Mouse (Mus musculus): ENCODE results near the gene Espn. TPM values are rescaled to one million over a fixed set of nuclear protein-coding genes. Genes with fewer than 3 reads are reported as not detected.

The Espn gene
- polyA plus RNA-seq, 1 experiment, result 19.3 TPM

- TF ChIP-seq EP300 (IDR thresholded peaks at IDR 0.05; ENCODE audit: insufficient read depth, low read depth, low read length), result peak; percentile 95
- no peak for TF ChIP-seq CTCF (IDR thresholded peaks at IDR 0.05; ENCODE audit: low read depth, low read length)
- TF ChIP-seq POLR2A (IDR thresholded peaks at IDR 0.05; ENCODE audit: insufficient read depth, low read length), result no peak
- H3K4me3 ChIP-seq (ENCODE audit: low read depth, low read length), result no peak overlapping the region
These were observed 54.0 kb downstream of the Espn start for GRCm38 (mm10) chr4:152097911-152098799.

GRCm38 (mm10) chr4:152096927-152097326 lies 55.2 kb downstream of the Espn start:
- Histone ChIP-seq H3K9me3 (replicated peaks; ENCODE audit: control insufficient read depth, insufficient read depth, low read length, poor library complexity, severe bottlenecking) (no peaks in the 10 kb centered on the region), H3K4me3 (ENCODE audit: low read depth, low read length) (peak overlapping the region; percentile 56), H3K27me3 (ENCODE audit: control insufficient read depth, insufficient read depth, low read length, poor library complexity, severe bottlenecking) (no peaks in the 10 kb centered on the region), H3K9ac (ENCODE audit: low read depth, poor library complexity, severe bottlenecking) (peak overlapping the region; percentile 41), H3K27ac (ENCODE audit: insufficient read depth, low read length) (peak overlapping the region; percentile 87), H3K4me1 (ENCODE audit: control insufficient read depth, insufficient read depth, low read length) (peaks cover 14% of the 10 kb centered on the region), H3K36me3 (ENCODE audit: control insufficient read depth, insufficient read depth, low read length, poor library complexity, severe bottlenecking) (0 out of 2 replicates have a peak, but pooled peaks cover under 1% of the 10 kb centered on the region)
- TF ChIP-seq CTCF (IDR thresholded peaks at IDR 0.05; ENCODE audit: low read depth, low read length) (no peak), EP300 (IDR thresholded peaks at IDR 0.05; ENCODE audit: insufficient read depth, low read depth, low read length) (no peak), POLR2A (IDR thresholded peaks at IDR 0.05; ENCODE audit: insufficient read depth, low read length) (no peak)

More at GRCm38 (mm10) chr4:152097911-152098799, 54.0 kb downstream of the Espn start:
- Histone ChIP-seq H3K9me3 (replicated peaks; ENCODE audit: control insufficient read depth, insufficient read depth, low read length, poor library complexity, severe bottlenecking) (no peaks in the 10 kb centered on the region), H3K9ac (ENCODE audit: low read depth, poor library complexity, severe bottlenecking) (0 out of 2 replicates have a peak overlapping the region, but pooled peaks have one; percentile 41), H3K27me3 (ENCODE audit: control insufficient read depth, insufficient read depth, low read length, poor library complexity, severe bottlenecking) (no peaks in the 10 kb centered on the region), H3K36me3 (ENCODE audit: control insufficient read depth, insufficient read depth, low read length, poor library complexity, severe bottlenecking) (0 out of 2 replicates have a peak, but pooled peaks cover 3% of the 10 kb centered on the region), H3K4me1 (ENCODE audit: control insufficient read depth, insufficient read depth, low read length) (peaks cover 14% of the 10 kb centered on the region), H3K27ac (ENCODE audit: insufficient read depth, low read length) (peak overlapping the region; percentile 87)

GRCm38 (mm10) chr4:152095937-152096910 lies 55.9 kb downstream of the Espn start:
- H3K27me3 ChIP-seq (ENCODE audit: control insufficient read depth, insufficient read depth, low read length, poor library complexity, severe bottlenecking), result no peaks in the 10 kb centered on the region
- no peaks in the 10 kb centered on the region for H3K36me3 ChIP-seq (ENCODE audit: control insufficient read depth, insufficient read depth, low read length, poor library complexity, severe bottlenecking)
- H3K9ac ChIP-seq (ENCODE audit: low read depth, poor library complexity, severe bottlenecking), result peak overlapping the region; percentile 41
- TF ChIP-seq CTCF (IDR thresholded peaks at IDR 0.05; ENCODE audit: low read depth, low read length) (peak; percentile 91), POLR2A (IDR thresholded peaks at IDR 0.05; ENCODE audit: insufficient read depth, low read length) (no peak), EP300 (IDR thresholded peaks at IDR 0.05; ENCODE audit: insufficient read depth, low read depth, low read length) (0 out of 2 replicates have a peak, but pooled peaks have one; percentile 23)
- peak overlapping the region; percentile 87 for H3K27ac ChIP-seq (ENCODE audit: insufficient read depth, low read length)
- no peaks in the 10 kb centered on the region for H3K9me3 ChIP-seq (replicated peaks; ENCODE audit: control insufficient read depth, insufficient read depth, low read length, poor library complexity, severe bottlenecking)
- H3K4me3 ChIP-seq (ENCODE audit: low read depth, low read length), result peak overlapping the region; percentile 56
- peaks cover 10% of the 10 kb centered on the region for H3K4me1 ChIP-seq (ENCODE audit: control insufficient read depth, insufficient read depth, low read length)

DNA sequence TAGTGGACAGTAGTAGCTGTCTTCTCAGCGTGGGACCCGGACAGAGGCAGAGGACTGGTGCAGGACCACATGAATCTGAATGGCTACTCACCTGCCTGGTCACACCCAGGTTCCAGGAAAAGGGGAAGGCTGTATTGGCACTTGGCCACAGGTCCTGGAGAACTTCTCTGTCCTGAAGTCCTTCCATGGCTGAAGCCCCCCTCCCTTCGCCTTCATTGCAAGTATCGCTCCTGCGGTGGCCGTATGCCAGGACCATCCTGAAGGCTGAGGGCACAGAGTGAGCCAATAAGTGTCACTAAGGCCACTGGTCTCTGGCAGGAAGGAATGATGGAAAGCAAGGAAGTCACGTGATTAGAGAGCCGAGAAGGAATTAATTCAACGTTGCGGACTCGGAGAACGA lies 57.9 kb downstream of the Espn start:
- Histone ChIP-seq H3K27me3 (ENCODE audit: control insufficient read depth, insufficient read depth, low read length, poor library complexity, severe bottlenecking) (no peaks in the 10 kb centered on the region), H3K27ac (ENCODE audit: insufficient read depth, low read length) (no peak overlapping the region), H3K9me3 (replicated peaks; ENCODE audit: control insufficient read depth, insufficient read depth, low read length, poor library complexity, severe bottlenecking) (no peaks in the 10 kb centered on the region), H3K4me3 (ENCODE audit: low read depth, low read length) (no peak overlapping the region), H3K36me3 (ENCODE audit: control insufficient read depth, insufficient read depth, low read length, poor library complexity, severe bottlenecking) (no peaks in the 10 kb centered on the region), H3K4me1 (ENCODE audit: control insufficient read depth, insufficient read depth, low read length) (peaks cover 3% of the 10 kb centered on the region), H3K9ac (ENCODE audit: low read depth, poor library complexity, severe bottlenecking) (no peak overlapping the region)
- TF ChIP-seq CTCF (IDR thresholded peaks at IDR 0.05; ENCODE audit: low read depth, low read length) (no peak), EP300 (IDR thresholded peaks at IDR 0.05; ENCODE audit: insufficient read depth, low read depth, low read length) (no peak), POLR2A (IDR thresholded peaks at IDR 0.05; ENCODE audit: insufficient read depth, low read length) (no peak)

DNA sequence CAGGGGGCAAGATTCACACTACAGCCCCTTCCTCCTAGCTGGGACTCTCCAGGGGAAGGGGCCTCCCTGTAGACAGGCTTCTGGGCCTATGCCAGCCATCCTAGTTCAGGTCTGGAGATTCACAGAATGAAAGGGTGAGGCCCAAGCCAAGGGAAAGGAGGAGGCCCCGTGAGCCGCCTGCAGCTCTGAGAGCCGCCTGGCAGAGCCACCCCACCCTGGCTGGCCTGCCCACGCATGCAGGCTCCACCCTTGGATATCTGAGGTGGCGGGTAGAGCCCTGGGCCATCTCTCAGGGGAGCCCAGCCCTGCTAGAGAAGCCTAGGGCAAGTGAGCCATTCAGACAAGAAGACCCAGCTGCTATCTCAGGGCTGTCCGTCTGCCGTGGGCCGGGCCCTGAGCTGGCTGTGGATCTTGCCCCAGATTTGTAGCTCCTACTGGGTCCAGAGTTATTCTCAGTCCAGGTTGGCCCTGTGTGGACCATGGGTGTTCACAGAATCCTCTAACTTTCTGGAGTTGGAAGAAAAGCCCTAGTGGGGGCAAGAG lies 59.3 kb downstream of the Espn start:
- Histone ChIP-seq H3K9ac (ENCODE audit: low read depth, poor library complexity, severe bottlenecking) (0 out of 2 replicates have a peak overlapping the region, but pooled peaks have one; percentile 4), H3K4me3 (ENCODE audit: low read depth, low read length) (no peak overlapping the region), H3K27me3 (ENCODE audit: control insufficient read depth, insufficient read depth, low read length, poor library complexity, severe bottlenecking) (no peaks in the 10 kb centered on the region), H3K9me3 (replicated peaks; ENCODE audit: control insufficient read depth, insufficient read depth, low read length, poor library complexity, severe bottlenecking) (no peaks in the 10 kb centered on the region), H3K36me3 (ENCODE audit: control insufficient read depth, insufficient read depth, low read length, poor library complexity, severe bottlenecking) (no peaks in the 10 kb centered on the region), H3K27ac (ENCODE audit: insufficient read depth, low read length) (no peak overlapping the region), H3K4me1 (ENCODE audit: control insufficient read depth, insufficient read depth, low read length) (peaks cover 7% of the 10 kb centered on the region)
- no peak for TF ChIP-seq CTCF (IDR thresholded peaks at IDR 0.05; ENCODE audit: low read depth, low read length)
- no peak for TF ChIP-seq EP300 (IDR thresholded peaks at IDR 0.05; ENCODE audit: insufficient read depth, low read depth, low read length)
- no peak for TF ChIP-seq POLR2A (IDR thresholded peaks at IDR 0.05; ENCODE audit: insufficient read depth, low read length)
